Mouse (Mus musculus) gastrocnemius, postnatal 14 days (tissue): ENCODE results near the gene Cdk2ap2. TPM values are rescaled to one million over a fixed set of nuclear protein-coding genes. Genes with fewer than 3 reads are reported as not detected.
"Not testable (repeated sequence)": the region's sequence is repeated elsewhere in the genome, so short reads cannot be mapped to it uniquely, and the experiment has no call there.

Source experiments
- DNase-seq: peaks from one replicate; pipeline ENCODE4 v3.0.0; 2021; ENCODE audit warnings: mixed read lengths
- intact Hi-C: fragments of 180-260 bp; cut with DNase I; formaldehyde crosslinking; loops from one replicate; pipeline ENCODE4 v1.15.1; 2025; ENCODE audit warnings: low total_unique reads
- total RNA-seq, 2 experiments: library from RNA; stranded (reverse); gene quantifications; 2 replicates each; pipeline ENCODE4 v1.2.3; 2021

The Cdk2ap2 gene
- total RNA-seq, 2 experiments from 2014 or later = 17.3 to 17.5 TPM

GRCm38 (mm10) chr19:4064501-4064900, 32.5 kb upstream of the Cdk2ap2 start:
- intact Hi-C loops, DNase-seq: not testable (repeated sequence)

GRCm38 (mm10) chr19:4066280-4066679, 30.7 kb upstream of the Cdk2ap2 start:
- intact Hi-C loops = no loop called here
- DNase-seq = no peak

GRCm38 (mm10) chr19:4066877-4067276, 30.1 kb upstream of the Cdk2ap2 start:
- intact Hi-C loops = no loop called here
- DNase-seq = no peak

GRCm38 (mm10) chr19:4068242-4068641, 28.7 kb upstream of the Cdk2ap2 start:
- intact Hi-C loops, DNase-seq: not testable (repeated sequence)

GRCm38 (mm10) chr19:4068717-4069410, 28.1 kb upstream of the Cdk2ap2 start:
- intact Hi-C loops = no loop called here
- DNase-seq = no peak

- intact Hi-C loops = no loop called here
- no peak for DNase-seq
These were observed 26.7 kb upstream of the Cdk2ap2 start for GRCm38 (mm10) chr19:4070311-4070710.

GRCm38 (mm10) chr19:4070756-4071155, 26.2 kb upstream of the Cdk2ap2 start:
- intact Hi-C loops = no loop called here

GRCm38 (mm10) chr19:4071406-4071805, 25.6 kb upstream of the Cdk2ap2 start:
- intact Hi-C loops = no loop called here

More at GRCm38 (mm10) chr19:4070756-4071155, 26.2 kb upstream of the Cdk2ap2 start:
- no peak for DNase-seq

GRCm38 (mm10) chr19:4072706-4073424, 24.1 kb upstream of the Cdk2ap2 start:
- intact Hi-C loops = no loop called here
- DNase-seq = no peak

More at GRCm38 (mm10) chr19:4071406-4071805, 25.6 kb upstream of the Cdk2ap2 start:
- DNase-seq = no peak

GRCm38 (mm10) chr19:4075531-4075930, 21.5 kb upstream of the Cdk2ap2 start:
- intact Hi-C loops = no loop called here
- DNase-seq = no peak

GRCm38 (mm10) chr19:4079594-4079993, 17.4 kb upstream of the Cdk2ap2 start:
- intact Hi-C loops = no loop called here
- no peak for DNase-seq

- intact Hi-C loops = loop anchor here (5.0 kb wide), 1 partner anchor 63 kb away; no protein-coding TSS in a partner anchor
- DNase-seq = no peak
These were observed 16.4 kb upstream of the Cdk2ap2 start for GRCm38 (mm10) chr19:4080511-4081009.

GRCm38 (mm10) chr19:4081394-4081793, 15.6 kb upstream of the Cdk2ap2 start, which contains the start of gene Cabp2:
Gene Cabp2, plus strand, starts transcription at chr19:4081578.
- DNase-seq = no peak
- intact Hi-C loops = loop anchor here (5.0 kb wide), 1 partner anchor 64 kb away; no protein-coding TSS in a partner anchor

- DNase-seq = no peak
- intact Hi-C loops = loop anchor here (5.0 kb wide), 1 partner anchor 65 kb away; no protein-coding TSS in a partner anchor
These were observed 14.6 kb upstream of the Cdk2ap2 start for GRCm38 (mm10) chr19:4082219-4082965.

GRCm38 (mm10) chr19:4083316-4083715, 13.7 kb upstream of the Cdk2ap2 start:
- no peak for DNase-seq
- intact Hi-C loops = loop anchor here (5.0 kb wide), 1 partner anchor 66 kb away; no protein-coding TSS in a partner anchor

GRCm38 (mm10) chr19:4083826-4084225, 13.2 kb upstream of the Cdk2ap2 start:
- DNase-seq = no peak
- intact Hi-C loops = loop anchor here (5.0 kb wide), 1 partner anchor 67 kb away; no protein-coding TSS in a partner anchor

- intact Hi-C loops = loop anchor here (5.0 kb wide), 1 partner anchor 68 kb away; no protein-coding TSS in a partner anchor
- DNase-seq = no peak
These were observed 12.0 kb upstream of the Cdk2ap2 start for GRCm38 (mm10) chr19:4084984-4085383.

- intact Hi-C loops = no loop called here
- DNase-seq = no peak
These were observed 10.8 kb upstream of the Cdk2ap2 start for GRCm38 (mm10) chr19:4086156-4086555.

GRCm38 (mm10) chr19:4087090-4087489, 9.9 kb upstream of the Cdk2ap2 start:
- no peak for DNase-seq
- intact Hi-C loops = no loop called here

GRCm38 (mm10) chr19:4088146-4088545, 8.8 kb upstream of the Cdk2ap2 start:
- DNase-seq = no peak
- intact Hi-C loops = no loop called here
